Mouse (Mus musculus) liver, postnatal 0 days (tissue): Measurements from ENCODE around the gene Gm44596. TPM values are rescaled to one million over a fixed set of nuclear protein-coding genes. Genes with fewer than 3 reads are reported as not detected.
A peak's percentile ranks its signal among the peaks of the same experiment; 100 is the strongest.

Experiments
- ATAC-seq: fragments of 200-750 bp; cut with Nextera tagmentation; 2 replicates; pipeline ENCODE4 v1.8.0; 2017; ENCODE audit warnings: mild to moderate bottlenecking, moderate library complexity
- DNase-seq: peaks from one replicate; pipeline ENCODE4 v3.0.0-alpha.2; 2016
- H3K27ac ChIP-seq: fragments of 300-500 bp; sonication (generic); 2 replicates; pipeline ENCODE4 v1.5.1; 2014; ENCODE audit warnings: antibody characterized with exemption, moderate library complexity, mild to moderate bottlenecking, low read depth
- H3K27me3 ChIP-seq: fragments of 300-500 bp; sonication (generic); 2 replicates; pipeline ENCODE4 v1.6.1; 2014; ENCODE audit warnings: low read length, control low read depth, mixed read lengths; ENCODE audit not compliant: insufficient read depth
- H3K36me3 ChIP-seq: fragments of 300-500 bp; sonication (generic); replicated peaks from 2 replicates; pipeline ENCODE4 v1.6.1; 2014; ENCODE audit warnings: mild to moderate bottlenecking, control low read depth, low read length, moderate library complexity, mixed read lengths; ENCODE audit not compliant: insufficient read depth
- H3K4me1 ChIP-seq: fragments of 300-500 bp; sonication (generic); 2 replicates; pipeline ENCODE4 v1.6.1; 2014; ENCODE audit warnings: antibody characterized with exemption, mild to moderate bottlenecking, control low read depth; ENCODE audit not compliant: insufficient read depth
- H3K4me2 ChIP-seq: fragments of 300-500 bp; sonication (generic); 2 replicates; pipeline ENCODE4 v1.6.1; 2014; ENCODE audit warnings: low read depth, mild to moderate bottlenecking, low read length, moderate library complexity, mixed read lengths
- H3K4me3 ChIP-seq: fragments of 300-500 bp; sonication (generic); 2 replicates; pipeline ENCODE4 v1.5.1; 2014; ENCODE audit warnings: low read depth, low read length
- H3K9ac ChIP-seq: fragments of 300-500 bp; sonication (generic); replicated peaks from 2 replicates; pipeline ENCODE4 v1.6.1; 2014; ENCODE audit warnings: mild to moderate bottlenecking, moderate library complexity
- H3K9me3 ChIP-seq: fragments of 300-500 bp; sonication (generic); 2 replicates; pipeline ENCODE4 v1.6.1; 2016; ENCODE audit warnings: mild to moderate bottlenecking, control low read depth, low read length, mixed read lengths
- CTCF ChIP-seq: sonication (generic); IDR thresholded peaks from 2 replicates; pipeline ENCODE4 v1.5.1; 2016; ENCODE audit warnings: antibody characterized with exemption, low read depth
- EP300 ChIP-seq: IDR thresholded peaks from 2 replicates; pipeline ENCODE4 v1.6.1; 2016; ENCODE audit warnings: antibody characterized with exemption, low read depth, mild to moderate bottlenecking
- WGBS: fragments of 180-500 bp; shearing (Covaris S2); extraction: QIAGEN DNeasy Blood & Tissue Kit; methylation state at CpG from one replicate; pipeline ENCODE4 v1.1.7; 2014; ENCODE audit not compliant: insufficient replicate concordance; 5-methylcytosine and 5-hydroxymethylcytosine counted together
- polyA plus RNA-seq: library from polyadenylated mRNA; unstranded; fragments of >200 nt; fragmentation: Nextera tagmentation; extraction: Ambion mirVana; gene quantifications from 2 replicates; pipeline ENCODE4 v1.2.1, GENCODE M21; 2015

Gm44596 gene
- polyA plus RNA-seq, 1 experiment from 2014 or later, result not detected

DNA sequence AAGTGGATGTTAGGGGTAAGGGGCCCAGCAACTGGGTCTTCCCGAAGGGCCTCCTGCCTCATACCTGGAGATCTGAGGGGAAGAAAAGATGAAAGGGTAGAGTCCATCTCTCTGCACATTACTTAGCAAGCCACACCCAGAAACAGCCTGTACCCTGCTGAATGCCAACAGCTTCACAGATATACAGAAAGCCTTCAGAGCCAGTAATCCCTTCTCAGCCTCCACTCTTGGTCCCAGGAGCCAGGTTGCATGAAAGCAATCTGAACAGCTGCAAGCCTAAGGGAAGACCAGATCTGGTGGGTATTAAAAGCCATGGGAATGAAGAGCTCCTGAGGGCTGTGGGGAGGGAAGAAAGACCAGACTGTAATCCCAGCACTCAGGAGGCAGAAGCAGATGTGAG, 13.9 kb downstream of the Gm44596 start:
- Histone ChIP-seq H3K4me1 (no peaks in the 10 kb centered on the region), H3K4me3 (no peak overlapping the region), H3K9ac (no peak overlapping the region), H3K27me3 (no peaks in the 10 kb centered on the region), H3K36me3 (no peaks in the 10 kb centered on the region), H3K4me2 (no peak overlapping the region), H3K9me3 (no peaks in the 10 kb centered on the region), H3K27ac (no peak overlapping the region)
- 74% methylated on average over 1 of the region's 1 CpGs for WGBS
- no peak for TF ChIP-seq EP300
- TF ChIP-seq CTCF, result no peak
- DNase-seq (no peak), ATAC-seq (no peak)

DNA sequence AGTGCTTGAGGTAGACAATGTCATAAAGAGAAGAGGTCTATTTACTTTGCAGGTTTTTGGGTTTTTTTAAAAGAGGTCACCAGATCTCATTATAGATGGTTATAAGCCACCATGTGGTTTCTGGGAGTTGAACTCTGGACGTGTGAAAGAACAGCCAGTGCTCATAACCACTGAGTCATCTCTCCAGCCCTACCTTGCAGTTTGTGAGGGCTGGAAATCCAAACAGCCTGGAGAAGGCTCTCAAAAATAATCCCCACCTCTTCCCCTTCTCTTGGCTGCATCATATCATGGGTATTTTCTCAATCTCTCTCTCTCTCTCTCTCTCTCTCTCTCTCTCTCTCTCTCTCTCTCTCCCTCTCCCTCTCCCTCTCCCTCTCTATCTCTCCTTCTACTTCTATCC, 15.4 kb downstream of the Gm44596 start:
- no peaks in the 10 kb centered on the region for H3K27me3 ChIP-seq
- no peak overlapping the region for H3K4me3 ChIP-seq
- no peak overlapping the region for H3K9ac ChIP-seq
- no peaks in the 10 kb centered on the region for H3K9me3 ChIP-seq
- no peak overlapping the region for H3K27ac ChIP-seq
- H3K4me2 ChIP-seq, result no peak overlapping the region
- no peak for TF ChIP-seq EP300
- no peak for TF ChIP-seq CTCF
- H3K4me1 ChIP-seq, result no peaks in the 10 kb centered on the region
- 45% methylated on average over 1 of the region's 1 CpGs for WGBS
- DNase-seq (no peak), ATAC-seq (no peak)
- no peaks in the 10 kb centered on the region for H3K36me3 ChIP-seq

DNA sequence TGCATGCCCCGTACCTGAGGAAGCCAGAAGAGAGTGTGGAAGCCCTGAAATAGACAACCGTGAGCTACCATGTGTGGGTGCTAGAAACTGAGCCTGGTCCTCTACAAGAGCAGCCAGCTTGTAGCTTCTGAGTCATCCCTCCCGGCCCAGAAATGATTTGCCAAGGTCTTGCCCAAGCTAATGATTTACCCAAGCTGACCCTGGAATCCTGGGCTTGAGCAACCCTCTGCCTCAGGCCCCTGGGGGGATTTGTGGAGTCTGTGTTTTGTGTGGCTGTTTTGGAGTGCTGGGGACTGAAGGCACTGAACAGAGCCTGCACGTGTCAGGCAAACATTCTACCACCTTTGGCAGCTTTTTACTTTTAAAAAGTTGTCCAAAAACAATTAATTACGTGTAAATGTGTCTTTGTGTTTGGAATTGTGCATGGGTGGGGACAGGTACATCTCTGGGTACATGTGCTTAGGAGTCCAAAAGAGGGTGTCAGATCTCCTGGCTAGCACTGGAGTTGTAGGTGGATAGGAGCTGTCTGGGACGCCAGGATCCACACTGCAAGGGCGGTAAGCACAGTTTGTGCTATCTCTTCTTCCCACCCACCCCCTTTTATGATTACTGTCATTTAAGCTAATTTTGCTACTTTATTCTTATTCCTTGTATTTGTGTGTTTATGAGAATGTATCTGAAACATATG, 22.4 kb downstream of the Gm44596 start:
- Histone ChIP-seq H3K4me2 (no peak overlapping the region), H3K9ac (no peak overlapping the region), H3K4me3 (no peak overlapping the region), H3K27ac (peak overlapping the region; percentile 51; the same call in 1 of the 2 replicates), H3K4me1 (no peaks in the 10 kb centered on the region), H3K27me3 (no peaks in the 10 kb centered on the region), H3K9me3 (no peaks in the 10 kb centered on the region), H3K36me3 (no peaks in the 10 kb centered on the region)
- DNase-seq (peak; percentile 53), ATAC-seq (peak; percentile 88)
- no peak for TF ChIP-seq CTCF
- no peak for TF ChIP-seq EP300
- WGBS, result 54% methylated on average over 7 of the region's 7 CpGs

DNA sequence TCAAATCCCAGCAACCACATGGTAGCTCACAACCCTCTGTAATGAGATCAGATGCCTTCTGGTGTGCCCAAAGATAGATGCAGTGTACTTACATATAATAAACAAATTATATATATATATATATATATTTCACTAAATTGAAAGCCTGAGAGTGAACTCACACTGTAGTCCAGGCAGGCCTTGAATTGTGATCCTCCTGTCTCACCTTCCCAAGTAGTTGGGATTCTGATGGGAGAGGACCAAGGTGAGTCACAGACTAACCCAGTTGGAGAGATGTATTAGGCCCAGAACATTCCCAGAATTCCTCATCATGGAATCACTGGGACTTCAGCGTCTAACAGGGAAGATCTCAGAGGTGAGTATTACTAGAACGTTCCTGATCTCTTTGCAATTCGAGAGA, 23.7 kb downstream of the Gm44596 start, which contains the start of gene Nrip2:
Gene Nrip2 (plus strand): TSS at position 301 of the 400 bp plus-strand sequence.
- TF ChIP-seq CTCF, result no peak
- no peak for TF ChIP-seq EP300
- Histone ChIP-seq H3K9ac (no peak within 1 kb of the TSS), H3K27me3 (no peaks in the 10 kb centered on the region), H3K4me1 (no peaks in the 10 kb centered on the region), H3K36me3 (no peaks in the 10 kb centered on the region), H3K4me3 (peak within 1 kb of the TSS; percentile 5), H3K27ac (0 out of 2 replicates have a peak within 1 kb of the TSS, but pooled peaks have one; percentile 51), H3K4me2 (peak within 1 kb of the TSS; percentile 51), H3K9me3 (no peaks in the 10 kb centered on the region)
- ATAC-seq, result no peak
- 74% methylated on average over 3 of the region's 3 CpGs for WGBS
- DNase-seq, result no peak

DNA sequence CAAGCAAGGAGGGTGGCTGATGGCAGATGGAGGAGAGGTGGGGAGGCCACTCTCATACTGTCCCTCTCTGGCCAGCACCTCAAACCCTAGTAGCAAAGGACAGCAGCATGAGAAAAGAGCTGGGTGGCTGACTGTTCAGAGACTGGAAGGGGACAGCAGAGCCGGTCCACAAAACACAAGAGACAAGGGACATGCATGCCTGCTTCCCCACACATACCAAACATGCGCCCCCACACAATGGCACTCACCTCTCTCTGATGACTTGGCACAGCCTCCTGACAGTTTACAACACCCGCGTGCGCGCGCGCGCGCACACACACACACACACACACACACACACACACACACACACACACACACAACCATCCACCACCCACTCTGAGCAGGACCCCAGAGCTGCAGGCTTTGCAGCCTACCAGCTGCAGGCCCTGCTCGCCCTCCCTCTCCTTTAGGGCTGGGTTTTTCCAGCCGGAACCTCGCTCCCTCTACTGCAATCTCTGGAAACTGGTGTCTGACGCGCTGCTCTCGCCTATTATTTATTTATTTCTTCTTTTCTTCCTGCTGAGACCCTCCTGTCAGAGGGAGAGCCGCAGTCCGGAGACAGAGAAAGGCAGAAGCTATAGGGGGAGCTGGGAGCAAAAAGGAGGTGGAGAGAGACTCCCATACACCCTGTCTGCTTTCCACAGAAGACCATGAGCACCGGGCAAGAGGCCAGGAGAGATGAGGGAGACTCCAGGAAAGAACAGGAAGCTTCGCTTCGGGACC, 24.3 kb downstream of the Gm44596 start:
- H3K27ac ChIP-seq, result no peak overlapping the region
- DNase-seq, result peak; percentile 23
- no peaks in the 10 kb centered on the region for H3K27me3 ChIP-seq

DNA sequence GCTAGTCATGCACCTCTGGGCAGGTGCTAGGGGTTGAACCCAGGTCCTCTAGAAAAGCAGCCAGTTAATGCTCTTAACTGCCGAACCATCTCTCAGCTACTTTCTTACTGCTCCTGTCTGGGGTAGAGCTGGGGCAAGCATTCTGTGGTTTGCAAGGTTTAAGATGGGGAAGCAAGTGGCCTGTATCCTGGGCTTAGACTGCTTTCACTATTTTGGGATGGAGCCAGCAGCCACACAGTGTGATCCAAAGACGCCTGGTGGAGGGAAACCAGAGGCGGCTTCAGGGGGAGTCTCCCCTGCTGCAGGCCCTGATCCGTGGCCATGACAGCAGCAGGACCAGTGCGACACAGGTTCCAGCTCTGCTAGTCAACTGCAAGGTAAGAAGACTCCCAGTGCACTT, 29.4 kb downstream of the Gm44596 start:
- no peak overlapping the region for H3K4me3 ChIP-seq
- DNase-seq (no peak), ATAC-seq (no peak)
- H3K36me3 ChIP-seq, result no peaks in the 10 kb centered on the region
- 60% methylated on average over 5 of the region's 5 CpGs for WGBS
- no peak overlapping the region for H3K4me2 ChIP-seq
- no peaks in the 10 kb centered on the region for H3K27me3 ChIP-seq
- no peak overlapping the region for H3K27ac ChIP-seq
- H3K9ac ChIP-seq, result no peak overlapping the region
- no peaks in the 10 kb centered on the region for H3K9me3 ChIP-seq
- no peaks in the 10 kb centered on the region for H3K4me1 ChIP-seq
- TF ChIP-seq EP300 (no peak), CTCF (no peak)

More for the DNA sequence above, 24.3 kb downstream of the Gm44596 start:
- Histone ChIP-seq H3K4me1 (no peaks in the 10 kb centered on the region), H3K9ac (no peak overlapping the region), H3K9me3 (no peaks in the 10 kb centered on the region), H3K4me3 (peak overlapping the region; percentile 5), H3K36me3 (no peaks in the 10 kb centered on the region), H3K4me2 (peak overlapping the region; percentile 51)
- 47% methylated on average over 14 of the region's 21 CpGs for WGBS
- no peak for TF ChIP-seq EP300
- no peak for TF ChIP-seq CTCF
- 0 out of 2 replicates have a peak, but pooled peaks have one; percentile 16 for ATAC-seq
